Mouse (Mus musculus) kidney, postnatal 14 days (tissue): ENCODE data around the gene Eef1akmt2.

Experiments
- DNase-seq: peaks from one replicate; pipeline ENCODE4 v3.0.0; 2022; ENCODE audit warnings: mixed read lengths

Gene Eef1akmt2

GRCm38 (mm10) chr7:132787022-132787421 is 65.5 kb downstream of the Eef1akmt2 start:
- no peak for DNase-seq

GRCm38 (mm10) chr7:132786522-132786921 is 66.0 kb downstream of the Eef1akmt2 start:
- DNase-seq: no peak

- peak; percentile 63 for DNase-seq
Measured at GRCm38 (mm10) chr7:132786011-132786410, 66.5 kb downstream of the Eef1akmt2 start.

- peak; percentile 56 for DNase-seq
Measured at GRCm38 (mm10) chr7:132784101-132784500, 68.4 kb downstream of the Eef1akmt2 start.

GRCm38 (mm10) chr7:132781850-132782249 is 70.6 kb downstream of the Eef1akmt2 start:
- no peak for DNase-seq

- peak; percentile 48 for DNase-seq
Measured at GRCm38 (mm10) chr7:132781130-132781814, 71.2 kb downstream of the Eef1akmt2 start.

- peak; percentile 73 for DNase-seq
Measured at GRCm38 (mm10) chr7:132780611-132781010, 71.9 kb downstream of the Eef1akmt2 start.

GRCm38 (mm10) chr7:132778630-132779029 is 73.8 kb downstream of the Eef1akmt2 start:
- DNase-seq: no peak

- DNase-seq: no peak
Measured at GRCm38 (mm10) chr7:132777728-132778453, 74.6 kb downstream of the Eef1akmt2 start.
